Mouse (Mus musculus): Measurements from ENCODE around the gene 4933405O20Rik.

DNA sequence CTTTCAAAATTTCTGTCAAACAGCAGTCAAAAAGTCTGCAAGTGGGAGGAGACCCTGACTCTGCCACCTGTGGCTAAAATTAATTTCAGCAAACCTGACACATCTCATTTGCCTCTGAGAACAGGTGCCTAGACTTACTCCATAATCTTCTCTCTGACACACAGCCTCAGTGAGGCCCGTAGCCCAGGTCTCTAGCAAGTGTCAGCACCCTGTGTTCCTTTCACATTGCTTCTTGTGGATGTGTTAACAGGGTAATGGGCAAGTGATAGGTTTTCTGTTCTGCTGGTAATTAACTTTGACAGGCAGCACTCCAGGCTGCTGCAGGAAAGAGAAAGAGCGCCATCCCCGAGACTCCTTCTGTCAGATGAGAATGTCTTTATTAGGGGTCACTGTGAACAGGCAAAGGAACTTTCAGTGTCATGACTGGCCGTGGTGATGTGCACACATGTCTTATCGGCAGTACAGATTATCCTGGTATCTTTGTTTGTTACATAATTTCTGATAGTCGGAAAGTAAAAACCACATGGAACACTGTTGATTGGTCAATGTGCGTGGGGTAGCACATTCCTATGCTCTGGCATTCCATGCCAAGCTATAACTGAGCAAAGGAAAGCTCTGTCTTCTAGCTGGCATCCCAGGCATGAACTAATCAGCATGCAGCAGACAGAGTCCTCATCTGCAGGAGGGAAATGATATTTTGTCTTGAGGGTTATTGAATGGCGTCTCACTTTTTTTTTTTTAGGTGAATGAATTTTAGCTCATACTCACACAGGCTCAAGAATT, 10.2 kb upstream of the 4933405O20Rik start:
- TF ChIP-seq ZC3H11A (IDR thresholded peaks at IDR 0.05; ENCODE audit: borderline replicate concordance, low read depth, low read length) (no peak), ZNF384 (IDR thresholded peaks at IDR 0.05; ENCODE audit: low read depth, low read length) (no peak), CHD2 (IDR thresholded peaks at IDR 0.05; ENCODE audit: low read depth, low read length) (no peak)

All from ES-E14 (cell line).